Mouse (Mus musculus): ENCODE measurements around the gene Tmem37.

Gene Tmem37

DNA sequence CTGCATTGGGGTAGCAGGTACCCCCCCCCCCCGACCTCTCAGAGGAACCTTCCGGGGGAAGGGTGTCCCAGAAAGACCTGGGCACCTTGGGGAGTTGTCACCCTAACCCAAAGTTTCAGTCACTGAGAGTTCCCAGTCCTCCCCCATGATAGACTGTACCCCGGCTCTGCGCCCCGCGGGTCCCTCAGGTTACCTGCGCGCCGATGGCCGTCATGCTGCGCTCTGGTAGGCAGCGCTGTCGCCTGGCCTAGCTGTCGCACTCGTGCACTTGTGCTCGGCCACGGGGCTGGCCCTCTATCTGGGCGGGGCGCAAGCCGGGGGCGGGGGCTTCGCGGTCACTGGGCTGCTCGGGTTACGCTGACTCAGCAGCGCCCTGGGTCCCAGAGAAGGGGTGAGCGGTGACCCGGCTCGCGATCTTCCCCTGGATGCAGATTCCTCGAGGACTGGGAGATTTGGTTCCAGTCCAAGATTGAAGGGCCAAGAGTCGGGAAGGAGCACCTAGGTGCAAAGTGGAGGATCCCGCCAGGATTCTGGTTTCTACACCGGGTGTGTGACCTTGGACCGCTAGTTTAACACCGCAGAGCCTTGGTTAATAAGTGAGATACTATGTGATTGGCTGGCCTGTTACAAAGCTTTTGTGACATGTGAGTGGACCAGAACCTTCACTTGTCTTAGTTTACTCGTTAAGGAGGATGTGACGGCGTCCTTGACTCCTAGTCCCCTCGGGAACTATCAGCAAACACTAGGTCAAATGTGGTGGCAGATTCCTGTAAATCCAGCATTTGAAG lies at the start of gene Tmem37:
Gene Tmem37, minus strand, starts transcription at position 556 of the 788 bp plus-strand sequence.
- peak; percentile 24 to 34 for DNase-seq (ENCODE audit: low read depth in 1 of 2, low spot score in 2 of 2)

DNA sequence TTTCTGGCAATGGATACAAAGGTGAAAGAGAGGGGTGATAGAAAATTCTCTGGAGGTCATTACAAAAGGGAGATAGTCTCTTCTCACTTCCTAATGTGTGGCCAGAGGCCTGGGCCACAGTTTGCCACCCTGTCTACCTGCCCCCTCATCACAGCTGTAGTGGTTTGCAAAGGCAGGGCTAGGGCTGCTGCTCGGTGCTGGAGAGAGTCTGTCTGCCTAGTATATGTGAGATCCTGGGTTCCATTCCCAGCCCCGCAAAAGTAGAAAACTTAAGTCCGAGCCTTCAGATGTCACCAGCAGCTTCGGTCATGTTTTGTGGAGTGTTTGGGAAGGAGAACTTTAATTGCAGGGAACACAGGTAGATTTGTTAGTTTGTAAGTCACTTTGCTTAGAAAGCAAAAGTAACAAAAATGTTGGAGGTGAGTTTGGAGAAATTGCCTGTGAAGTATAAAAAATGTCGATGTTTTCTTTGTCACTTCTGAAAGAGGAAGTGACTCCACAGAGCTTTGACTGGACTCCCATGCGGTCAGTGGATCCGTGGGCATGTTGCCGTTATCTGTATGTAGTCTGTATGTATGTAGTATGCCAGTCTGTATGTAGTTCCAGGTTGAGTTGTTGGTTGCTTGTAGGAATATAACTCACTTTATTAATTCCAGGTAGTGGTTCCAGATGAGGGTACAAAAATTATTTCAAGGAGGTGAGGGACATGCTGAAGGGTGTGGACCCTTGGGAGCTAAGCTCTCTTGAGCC lies 48.9 kb upstream of the Tmem37 start:
- DNase-seq (ENCODE audit: low read depth in 1 of 2, low spot score in 2 of 2), result no peak

DNA sequence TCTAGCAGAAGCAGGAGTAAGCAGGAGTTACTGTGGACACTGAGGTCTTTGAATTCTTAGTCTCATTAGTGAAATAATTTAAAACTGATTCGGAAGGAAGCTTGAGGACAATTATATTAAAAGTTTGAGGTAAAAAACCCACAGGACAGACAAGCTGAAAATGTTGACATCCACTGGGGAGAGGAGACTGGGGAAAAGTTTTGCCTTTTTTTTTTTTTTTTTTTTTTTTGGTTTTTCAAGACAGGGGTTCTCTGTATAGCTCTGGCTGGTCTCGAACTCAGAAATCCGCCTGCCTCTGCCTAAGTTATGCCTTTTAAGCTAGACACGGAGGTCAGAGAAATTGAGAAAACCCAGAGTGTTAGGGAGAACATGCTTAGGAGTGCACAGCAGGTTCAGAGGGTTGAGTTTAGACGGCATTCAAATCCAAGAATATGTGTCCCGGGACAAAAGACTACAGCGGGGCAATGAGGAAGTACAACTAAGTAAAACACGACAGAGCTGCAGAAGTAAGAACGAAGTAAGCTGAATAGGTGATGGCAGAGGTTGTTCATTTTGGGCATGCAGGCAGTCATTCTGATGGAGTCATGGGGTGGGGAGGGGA lies 48.2 kb upstream of the Tmem37 start:
- no peak for DNase-seq (ENCODE audit: low read depth in 1 of 2, low spot score in 2 of 2)

DNA sequence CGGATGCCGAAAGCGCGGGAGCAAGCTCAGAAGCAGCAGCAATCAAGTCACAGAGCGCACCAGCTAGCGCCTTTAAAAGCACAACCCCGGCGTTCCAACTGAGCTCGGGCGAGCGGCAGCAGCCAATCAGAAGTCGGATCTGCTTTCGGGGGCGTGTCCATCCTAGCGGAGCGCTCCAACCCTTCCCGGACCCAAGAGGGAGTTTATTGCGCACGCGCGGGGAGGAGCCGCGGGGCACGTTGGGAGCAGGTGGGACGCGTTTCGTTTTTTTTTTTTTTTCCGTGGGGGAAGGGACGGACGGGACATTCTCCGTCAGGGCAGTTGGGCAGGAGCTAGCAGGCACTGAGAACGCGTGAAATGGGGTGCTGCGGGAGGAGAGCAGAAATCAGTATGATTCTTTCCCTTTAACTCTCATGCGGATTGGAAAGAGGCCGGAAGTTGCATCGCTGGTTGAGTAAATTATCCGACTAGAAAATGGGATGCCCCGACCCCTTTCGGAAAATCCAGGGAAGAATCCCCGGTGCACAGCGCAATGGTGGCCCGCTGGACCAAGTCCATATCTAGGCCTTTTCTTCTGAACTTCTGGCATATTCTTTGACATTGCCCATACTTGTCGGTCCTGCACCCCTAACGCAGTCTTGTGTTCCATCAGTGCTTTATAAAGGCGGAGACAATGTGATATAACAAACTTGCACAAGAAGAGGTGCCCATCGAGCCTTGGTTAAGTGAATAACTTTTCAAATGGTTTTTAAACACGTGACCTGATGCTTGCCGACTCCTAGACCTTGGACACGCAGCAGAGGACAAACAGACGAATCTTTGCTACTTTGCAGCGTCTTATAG lies 47.3 kb upstream of the Tmem37 start, which contains the start of the genes Dbi and 3110009E18Rik:
Gene Dbi, minus strand, starts transcription at position 110 of the 843 bp plus-strand sequence.
Gene 3110009E18Rik, plus strand, starts transcription at position 219 of the 843 bp plus-strand sequence.
- DNase-seq (ENCODE audit: low read depth in 1 of 2, low spot score in 2 of 2), result peak; percentile 86

DNA sequence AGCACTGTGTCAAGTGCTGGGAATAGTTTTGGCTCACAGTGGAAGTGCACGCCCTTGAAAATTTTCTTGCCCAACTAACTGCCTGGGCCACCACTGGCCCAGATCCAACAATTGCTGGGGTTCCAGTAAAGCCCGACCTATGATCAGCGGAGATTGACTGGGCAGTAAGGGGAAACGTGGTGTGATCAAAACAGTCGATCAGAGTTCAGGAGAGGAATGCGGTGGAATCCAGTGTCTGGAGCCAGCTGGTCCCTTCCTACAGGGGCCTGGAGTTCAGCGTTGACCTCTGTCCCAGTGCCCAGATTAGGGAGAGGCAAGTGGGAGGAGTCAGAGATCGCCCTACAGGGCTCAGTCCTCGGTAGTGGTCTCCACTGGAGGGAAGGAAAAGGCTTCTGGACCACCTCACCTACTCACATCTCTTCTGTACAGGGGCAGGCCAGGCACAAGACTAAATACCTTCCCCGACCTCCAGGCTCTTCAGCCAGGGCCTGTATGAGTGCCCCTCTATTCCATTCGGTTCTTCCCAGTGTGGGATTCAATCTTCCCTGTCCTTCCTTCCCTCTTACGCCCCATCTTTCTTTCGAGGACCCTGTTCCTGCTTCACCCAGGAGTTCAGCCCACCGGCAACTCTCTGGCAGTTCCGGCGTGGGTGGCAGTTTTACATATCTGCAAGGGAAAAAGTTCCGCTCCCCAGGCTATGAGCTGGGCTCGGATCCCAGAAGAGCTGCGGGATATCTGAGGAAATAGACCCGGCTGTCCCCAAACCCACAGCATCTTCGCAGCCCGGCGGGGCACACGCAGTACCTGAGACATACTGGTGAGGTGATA lies 46.5 kb upstream of the Tmem37 start:
- no peak for DNase-seq (ENCODE audit: low read depth in 1 of 2, low spot score in 2 of 2)

DNA sequence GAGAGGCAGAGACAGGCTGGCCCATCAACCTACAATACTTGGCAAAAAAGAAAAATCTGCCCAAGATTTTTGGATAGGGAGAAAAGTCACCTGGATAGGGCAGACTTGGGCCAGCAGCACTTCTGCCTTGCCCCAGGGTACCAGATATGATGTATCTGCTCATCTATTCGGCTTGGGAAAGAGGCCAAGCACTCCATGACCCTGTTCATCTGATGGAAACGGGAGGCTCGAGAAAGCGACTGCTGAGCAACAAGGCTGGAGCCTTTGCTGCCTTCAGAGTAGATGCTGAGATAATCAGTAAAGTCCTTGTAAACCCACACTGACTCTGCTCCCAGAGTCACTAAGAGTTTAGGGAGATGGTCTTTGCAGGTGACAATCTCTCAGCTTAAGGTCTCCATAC lies 45.5 kb upstream of the Tmem37 start:
- no peak for DNase-seq (ENCODE audit: low read depth in 1 of 2, low spot score in 2 of 2)

DNA sequence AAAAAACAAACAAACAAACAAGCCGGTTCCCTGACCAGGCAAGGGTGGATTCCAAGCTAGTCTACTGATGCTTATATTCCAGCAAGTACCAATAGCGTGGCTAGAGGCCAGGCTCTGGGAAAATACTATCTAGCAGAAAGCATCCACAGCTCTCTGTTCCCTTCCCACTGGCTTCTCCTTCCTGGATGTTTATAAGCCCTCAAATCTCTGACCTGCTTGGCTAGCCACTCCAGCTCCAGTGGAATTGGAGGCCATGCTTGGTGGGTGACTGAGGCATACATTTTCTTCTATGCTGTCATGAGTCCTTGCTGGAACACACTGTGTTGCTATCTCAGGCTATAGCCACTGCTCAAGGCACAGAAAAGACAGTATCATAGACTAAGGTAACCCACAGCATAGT lies 45.0 kb upstream of the Tmem37 start:
- no peak for DNase-seq (ENCODE audit: low read depth in 1 of 2, low spot score in 2 of 2)

DNA sequence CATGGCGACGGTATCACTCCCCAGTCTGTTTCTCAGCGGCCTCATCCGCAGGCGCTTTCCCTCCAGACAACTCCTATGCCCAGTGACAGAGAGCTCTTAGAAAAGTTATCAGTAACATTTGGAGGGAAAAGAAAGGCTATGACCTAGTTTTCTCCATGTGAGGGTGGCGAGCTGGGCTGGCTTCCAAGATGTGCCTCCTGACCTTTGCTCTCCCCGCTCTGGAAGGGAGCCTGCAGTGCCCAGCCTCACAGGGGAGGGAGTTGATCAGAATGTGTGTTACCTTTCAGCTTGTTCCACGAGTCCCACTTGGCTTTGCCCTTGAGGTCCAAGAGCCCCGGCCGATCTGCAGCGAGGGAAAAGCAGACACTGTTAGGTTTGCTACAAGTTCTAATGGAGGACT lies 42.2 kb upstream of the Tmem37 start:
- no peak for DNase-seq (ENCODE audit: low read depth in 1 of 2, low spot score in 2 of 2)

DNA sequence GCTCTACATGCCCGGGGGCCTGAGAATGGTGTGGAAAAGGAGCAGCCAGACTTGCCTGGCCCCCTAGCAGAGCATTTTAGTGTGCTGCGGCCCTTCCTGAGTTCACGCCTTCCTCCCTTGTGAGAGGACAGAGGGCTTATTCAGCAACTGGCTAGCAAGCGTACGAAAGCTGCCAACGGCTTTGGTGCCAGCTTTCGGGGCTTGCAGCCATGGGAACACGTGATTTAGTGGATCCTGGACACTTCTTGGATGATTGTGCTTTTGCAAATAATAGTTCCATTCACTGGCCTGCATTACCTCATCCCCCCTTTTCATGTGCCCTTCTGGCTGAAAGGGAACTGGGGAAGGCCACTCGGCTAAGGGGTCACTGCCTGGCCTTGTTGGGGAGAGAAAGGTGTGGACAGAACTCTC lies 41.8 kb upstream of the Tmem37 start:
- no peak for DNase-seq (ENCODE audit: low read depth in 1 of 2, low spot score in 2 of 2)

DNA sequence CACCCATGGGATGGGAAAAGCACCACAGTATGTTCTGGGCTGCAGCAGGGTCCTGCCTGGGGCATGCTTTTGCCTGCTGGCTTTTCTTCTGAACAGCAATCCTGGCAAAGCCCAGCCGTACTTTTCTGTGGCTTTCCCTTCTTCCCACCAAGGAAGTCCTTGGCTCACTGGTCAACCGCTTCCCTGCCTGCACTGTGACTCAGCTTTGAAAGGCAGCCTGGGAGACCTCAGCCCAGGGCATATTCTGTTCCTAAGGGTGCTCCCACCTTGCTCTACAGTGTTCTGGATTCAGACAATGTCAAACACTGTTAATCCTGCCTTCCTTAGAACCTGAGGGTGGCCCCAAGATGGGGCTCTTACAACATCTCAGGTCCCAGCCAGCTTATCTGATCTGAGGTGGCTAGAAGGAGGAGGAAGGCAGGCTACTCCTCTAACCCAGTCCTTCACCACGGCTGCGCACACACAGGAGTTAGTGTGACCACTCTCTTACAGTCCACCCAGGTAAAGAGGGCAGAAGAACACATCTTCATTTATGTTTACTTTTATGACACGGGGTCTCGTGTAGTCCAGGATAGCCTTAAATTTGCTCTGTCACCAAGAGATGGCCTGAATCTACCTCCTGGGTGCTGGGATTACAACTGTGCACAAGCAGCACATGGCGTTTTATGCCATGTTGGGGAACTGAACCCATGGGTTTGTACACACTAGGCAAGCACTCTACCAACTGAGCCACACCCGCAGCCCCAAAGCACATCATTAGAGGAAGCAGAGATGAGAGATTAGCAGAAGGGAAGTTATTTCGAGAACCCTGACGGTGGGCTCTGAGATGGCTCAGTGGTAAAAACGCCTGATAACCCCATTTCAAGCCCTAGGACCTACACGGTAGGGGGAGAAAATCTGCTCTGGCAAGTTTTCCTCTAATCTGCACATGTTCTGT lies 38.6 kb upstream of the Tmem37 start:
- no peak for DNase-seq (ENCODE audit: low read depth in 1 of 2, low spot score in 2 of 2)

DNA sequence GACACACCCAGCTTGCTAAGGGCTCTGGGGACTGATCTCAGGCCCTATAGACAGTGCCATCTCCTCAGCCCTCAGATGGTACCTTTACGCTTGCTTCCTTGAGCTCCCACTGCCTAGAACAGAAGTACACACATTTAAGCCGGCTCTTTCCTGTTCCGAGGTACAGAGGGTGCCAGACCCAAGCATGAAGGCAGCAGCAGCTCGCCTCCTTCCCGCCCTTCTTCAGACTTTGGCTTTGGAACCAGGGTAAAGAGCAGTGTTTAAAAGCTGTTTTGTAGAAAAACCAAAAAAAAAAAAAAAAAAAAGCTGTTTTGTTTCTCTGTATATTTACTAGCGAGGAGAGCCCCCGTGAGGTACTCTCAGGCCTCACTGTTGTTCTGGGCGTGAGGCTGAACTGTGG lies 37.9 kb upstream of the Tmem37 start:
- DNase-seq (ENCODE audit: low read depth in 1 of 2, low spot score in 2 of 2), result no peak

DNA sequence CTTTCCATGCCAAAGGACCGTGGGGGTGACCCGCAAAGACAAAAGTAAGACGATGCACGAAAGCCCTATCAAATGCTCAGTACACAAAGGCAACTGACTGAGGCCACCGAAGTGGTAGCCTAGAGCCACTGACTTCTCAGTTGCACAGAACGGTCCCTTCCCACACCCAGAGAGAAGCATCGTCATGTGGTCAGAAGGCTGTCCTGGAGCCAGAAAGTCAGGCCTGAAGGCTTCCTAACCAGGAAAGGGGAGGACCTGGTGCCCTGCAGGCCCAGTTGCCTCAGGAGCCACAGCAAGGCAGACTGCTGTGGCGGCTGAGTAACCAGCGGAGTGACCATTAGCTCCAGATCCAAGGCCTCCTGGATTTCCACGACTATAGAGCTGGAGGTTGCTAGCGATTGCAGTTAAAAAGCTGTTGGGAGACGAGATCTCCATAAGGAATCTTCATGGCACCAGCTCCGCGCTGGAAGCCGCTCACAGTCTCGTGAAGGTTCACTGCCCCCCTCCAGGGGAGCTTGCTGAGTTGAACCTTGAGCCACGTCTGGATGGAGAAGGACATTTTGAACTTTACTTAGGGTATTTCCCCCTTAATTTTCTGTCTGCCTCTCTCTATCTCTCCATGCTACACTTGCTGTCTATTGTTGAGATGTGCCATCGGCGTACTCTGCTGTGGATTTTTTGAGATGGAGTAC lies 36.0 kb upstream of the Tmem37 start:
- DNase-seq (ENCODE audit: low read depth in 1 of 2, low spot score in 2 of 2), result no peak

DNA sequence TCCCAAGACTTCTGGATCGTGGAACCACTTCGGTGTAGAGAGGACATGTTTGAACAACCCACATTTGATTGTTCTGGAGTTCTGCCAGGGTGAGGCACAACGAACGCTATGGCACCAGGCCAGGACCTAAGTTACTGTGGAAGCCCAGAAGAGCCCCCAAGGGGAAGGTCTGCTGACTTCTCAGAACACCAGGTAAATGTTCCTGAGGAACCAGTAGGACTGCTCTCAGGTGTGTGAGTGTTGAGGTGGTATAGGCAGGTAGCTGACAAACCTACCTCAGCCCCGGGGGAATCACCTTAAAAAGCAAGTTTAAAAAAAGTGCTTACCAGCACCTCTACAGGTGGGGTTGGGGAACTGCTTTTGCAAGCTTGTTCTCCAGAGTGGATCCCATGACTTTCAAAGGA lies 31.7 kb upstream of the Tmem37 start:
- DNase-seq (ENCODE audit: low read depth in 1 of 2, low spot score in 2 of 2), result no peak

DNA sequence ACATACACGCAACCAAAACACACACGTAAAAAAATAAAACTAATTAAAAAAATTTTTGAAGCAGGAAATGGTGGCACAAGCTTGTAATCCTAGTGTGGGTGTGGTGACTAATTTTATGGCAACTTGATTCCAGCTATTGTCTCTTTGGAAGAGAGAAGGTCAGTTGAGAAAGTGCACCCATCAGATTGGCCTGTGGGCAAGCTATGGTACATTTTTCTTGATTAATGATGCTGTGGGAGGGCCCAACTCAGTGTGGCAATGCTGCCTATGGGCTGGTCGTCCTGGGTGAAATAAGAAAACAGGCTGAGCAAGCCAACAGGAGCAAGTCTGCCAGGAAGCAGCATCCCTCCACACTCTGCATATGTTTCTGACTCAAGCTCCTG lies 27.3 kb upstream of the Tmem37 start:
- DNase-seq (ENCODE audit: low read depth in 1 of 2, low spot score in 2 of 2), result no peak

DNA sequence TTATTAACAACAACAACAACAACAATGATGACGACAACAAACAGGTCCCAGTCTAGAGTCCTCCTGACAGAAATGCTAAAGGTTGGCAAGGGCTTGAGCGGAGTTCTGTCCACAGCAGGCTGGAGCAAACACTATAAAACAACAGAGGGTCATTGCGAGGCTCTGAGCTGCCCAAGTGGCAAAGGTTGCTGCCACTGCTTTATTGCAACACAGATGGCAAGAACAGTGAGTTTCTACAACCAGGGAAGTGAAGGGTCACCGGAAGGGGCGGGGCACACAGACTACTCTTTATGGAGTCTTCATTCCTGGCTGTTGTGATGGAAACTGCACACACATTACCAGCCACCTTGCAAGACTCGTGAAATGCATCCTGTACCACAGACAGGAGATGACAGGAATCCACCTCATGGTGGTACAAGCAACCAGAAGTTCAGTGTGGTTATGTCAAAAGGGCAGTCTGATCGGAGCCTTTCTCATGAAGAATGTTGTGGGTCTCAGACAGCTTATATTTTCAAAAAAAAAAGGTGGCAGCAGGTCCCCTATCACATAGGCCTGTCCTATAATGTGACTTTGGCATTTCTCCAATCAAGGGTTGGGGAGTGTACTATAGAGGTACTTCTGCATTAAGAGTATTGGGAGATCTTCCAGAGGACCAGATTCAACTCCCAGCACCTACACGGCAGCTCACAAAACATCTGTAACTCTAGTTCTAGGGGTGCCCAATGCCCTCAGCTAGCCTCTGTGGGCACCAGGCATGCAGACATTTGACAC lies 26.8 kb upstream of the Tmem37 start:
- no peak for DNase-seq (ENCODE audit: low read depth in 1 of 2, low spot score in 2 of 2)

DNA sequence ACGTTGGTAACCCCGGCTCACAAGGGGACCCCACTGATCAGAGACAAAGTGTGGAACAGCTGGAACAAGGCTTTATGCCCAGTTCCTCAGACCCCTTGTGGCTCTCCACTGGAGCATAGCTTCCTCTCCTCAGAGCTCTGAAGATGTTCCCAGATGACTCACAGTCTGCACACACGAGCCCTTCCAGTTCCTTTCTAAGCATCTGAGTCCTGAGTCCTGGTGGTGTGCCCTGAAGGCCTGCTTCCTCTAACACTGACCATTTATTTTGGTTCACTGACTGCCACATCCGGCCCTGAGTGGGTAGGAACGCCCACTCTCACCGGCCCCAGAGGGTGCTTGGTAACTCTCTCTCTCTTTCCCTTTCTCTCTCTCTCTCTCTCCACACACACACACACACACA lies 25.6 kb upstream of the Tmem37 start:
- DNase-seq (ENCODE audit: low read depth in 1 of 2, low spot score in 2 of 2), result peak; percentile 37 to 59

DNA sequence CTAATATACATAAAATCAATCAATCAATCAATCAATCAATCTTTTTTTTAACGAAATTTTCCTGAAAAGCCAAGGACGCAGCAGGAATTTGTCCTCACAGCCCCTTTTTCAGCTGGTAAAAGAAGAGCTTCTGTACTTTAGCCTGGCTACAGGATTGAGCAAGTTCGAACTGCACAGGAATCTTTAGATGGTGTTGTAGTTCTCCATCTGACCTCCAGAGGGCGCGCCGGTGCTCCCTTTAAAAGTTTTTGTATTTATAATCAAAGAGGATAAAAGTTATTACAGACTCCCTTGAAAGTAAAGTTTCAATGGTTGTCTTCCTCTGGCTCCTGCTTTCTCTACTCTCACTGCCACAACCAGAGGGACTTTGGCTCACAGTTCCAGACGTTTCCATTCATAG lies 24.5 kb upstream of the Tmem37 start:
- peak in 1 of 2 experiments; percentile 44 for DNase-seq (ENCODE audit: low read depth in 1 of 2, low spot score in 2 of 2)

DNA sequence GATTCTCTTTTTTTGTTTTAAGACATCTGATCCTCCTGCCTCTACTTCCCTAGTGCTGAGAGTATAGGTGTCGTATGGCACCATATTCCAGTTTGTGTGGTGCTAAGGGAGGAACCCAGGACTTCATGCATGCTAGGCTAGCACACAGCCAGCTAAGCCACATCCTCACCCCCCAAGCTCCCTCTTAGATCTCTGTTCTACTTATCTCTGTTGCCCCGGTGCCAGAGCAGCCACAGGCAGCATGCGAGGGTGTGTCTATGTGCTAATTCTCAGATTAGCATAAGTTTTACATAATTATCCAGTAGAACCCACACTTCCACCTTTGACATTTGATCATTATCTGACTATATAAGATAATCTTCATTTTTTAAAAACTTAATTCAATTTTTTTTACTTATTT lies 21.0 kb upstream of the Tmem37 start:
- DNase-seq (ENCODE audit: low read depth in 1 of 2, low spot score in 2 of 2), result no peak

Measured in monocyte, adult 2 months (primary cell).